Mouse (Mus musculus): ENCODE data around the gene Clec9a.

- TF ChIP-seq CTCF (conservative IDR thresholded peaks at IDR 0.05 in 1 of 2, IDR thresholded peaks at IDR 0.05 in 1 of 2; ENCODE audit: low read depth in 2 of 2, low read length in 2 of 2) (no peak), HCFC1 (IDR thresholded peaks at IDR 0.05; ENCODE audit: low read depth, low read length) (no peak), MEF2A (IDR thresholded peaks at IDR 0.05; ENCODE audit: borderline replicate concordance, low read depth, low read length) (no peak), KAT2A (IDR thresholded peaks at IDR 0.05; ENCODE audit: insufficient replicate concordance, low read length) (no peak), SIN3A (IDR thresholded peaks at IDR 0.05; ENCODE audit: low read length) (no peak), MYC (IDR thresholded peaks at IDR 0.05; ENCODE audit: low read depth, low read length) (no peak), ZC3H11A (IDR thresholded peaks at IDR 0.05; ENCODE audit: low read depth, low read length) (no peak), ZKSCAN1 (IDR thresholded peaks at IDR 0.05; ENCODE audit: borderline replicate concordance, low read depth, low read length) (no peak), E2F4 (IDR thresholded peaks at IDR 0.05; ENCODE audit: insufficient replicate concordance, low read depth, low read length) (no peak), USF1 (IDR thresholded peaks at IDR 0.05; ENCODE audit: low read depth, low read length) (no peak), USF2 (conservative IDR thresholded peaks at IDR 0.05; ENCODE audit: low read depth, low read length) (no peak)
Measured at GRCm38 (mm10) chr6:129423040-129423733, 14.5 kb downstream of the Clec9a start.
